Mouse (Mus musculus) brown adipose tissue, adult 24 weeks (tissue): ENCODE data around the gene Grtp1. TPM values are rescaled to one million over a fixed set of nuclear protein-coding genes. Genes with fewer than 3 reads are reported as not detected.

Experiments used
- H3K27ac ChIP-seq: fragments of 200-500 bp; replicated peaks from 2 replicates; pipeline ENCODE4 v1.5.1; 2012; ENCODE audit warnings: low read depth, mild to moderate bottlenecking, low read length
- H3K4me1 ChIP-seq: fragments of 200-500 bp; 2 replicates; pipeline ENCODE4 v1.6.1; 2012; ENCODE audit warnings: low read length, mixed read lengths; ENCODE audit not compliant: control insufficient read depth, insufficient read depth, insufficient read length
- H3K4me3 ChIP-seq: fragments of 200-500 bp; 2 replicates; pipeline ENCODE4 v1.5.1; 2012; ENCODE audit warnings: low read depth, mild to moderate bottlenecking, low read length, moderate library complexity; ENCODE audit not compliant: insufficient read depth
- polyA plus RNA-seq: library from polyadenylated mRNA; stranded (reverse); fragments of >200 nt; gene quantifications from 2 replicates; pipeline ENCODE4 v1.2.4, GENCODE M21; 2012; ENCODE audit not compliant: missing spikeins, insufficient read depth, insufficient read length

Gene Grtp1
- polyA plus RNA-seq, 1 experiment, result 33.7 TPM

DNA sequence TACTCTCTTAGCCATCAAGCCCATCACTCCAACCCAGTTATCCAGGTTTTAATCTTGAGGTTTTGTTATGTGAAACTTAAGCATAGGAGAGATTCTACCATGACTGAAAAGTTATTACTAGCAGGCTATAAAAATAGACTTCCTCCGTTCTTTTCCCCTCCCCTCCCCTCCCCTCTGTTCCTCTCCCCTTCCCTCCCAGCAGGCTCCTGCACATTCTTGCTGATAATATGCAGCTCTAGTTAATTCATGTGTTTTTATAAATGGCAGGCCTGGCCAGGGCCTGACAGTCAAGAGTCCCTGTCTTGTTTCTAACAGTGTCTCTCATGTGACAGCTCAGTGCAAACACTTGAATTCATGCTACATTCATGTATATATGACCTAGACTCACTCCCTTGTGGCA is 29.9 kb downstream of the Grtp1 start:
- Histone ChIP-seq H3K4me3 (no peak overlapping the region), H3K27ac (no peak overlapping the region), H3K4me1 (no peaks in the 10 kb centered on the region)

- H3K27ac ChIP-seq, result no peak overlapping the region
- H3K4me1 ChIP-seq, result peaks cover 17% of the 10 kb centered on the region
- H3K4me3 ChIP-seq, result no peak overlapping the region
These were observed 36.1 kb downstream of the Grtp1 start for GRCm38 (mm10) chr8:13164361-13164760.

- Histone ChIP-seq H3K27ac (0 out of 2 replicates have a peak overlapping the region, but pooled peaks have one; percentile 15), H3K4me1 (peaks cover 19% of the 10 kb centered on the region), H3K4me3 (no peak overlapping the region)
These were observed 36.9 kb downstream of the Grtp1 start for GRCm38 (mm10) chr8:13163563-13163962.

GRCm38 (mm10) chr8:13162098-13162497 is 38.3 kb downstream of the Grtp1 start:
- Histone ChIP-seq H3K4me3 (peak overlapping the region; percentile 8), H3K4me1 (peaks cover 24% of the 10 kb centered on the region), H3K27ac (peak overlapping the region; percentile 73)

- H3K4me3 ChIP-seq, result peak overlapping the region; percentile 99
- peak overlapping the region; percentile 81 for H3K27ac ChIP-seq
- peaks cover 24% of the 10 kb centered on the region for H3K4me1 ChIP-seq
These were observed 39.7 kb downstream of the Grtp1 start for GRCm38 (mm10) chr8:13160691-13161090.

- Histone ChIP-seq H3K27ac (peak overlapping the region; percentile 81), H3K4me1 (peaks cover 26% of the 10 kb centered on the region), H3K4me3 (peak overlapping the region; percentile 99)
These were observed 41.0 kb downstream of the Grtp1 start for GRCm38 (mm10) chr8:13159377-13159881.

DNA sequence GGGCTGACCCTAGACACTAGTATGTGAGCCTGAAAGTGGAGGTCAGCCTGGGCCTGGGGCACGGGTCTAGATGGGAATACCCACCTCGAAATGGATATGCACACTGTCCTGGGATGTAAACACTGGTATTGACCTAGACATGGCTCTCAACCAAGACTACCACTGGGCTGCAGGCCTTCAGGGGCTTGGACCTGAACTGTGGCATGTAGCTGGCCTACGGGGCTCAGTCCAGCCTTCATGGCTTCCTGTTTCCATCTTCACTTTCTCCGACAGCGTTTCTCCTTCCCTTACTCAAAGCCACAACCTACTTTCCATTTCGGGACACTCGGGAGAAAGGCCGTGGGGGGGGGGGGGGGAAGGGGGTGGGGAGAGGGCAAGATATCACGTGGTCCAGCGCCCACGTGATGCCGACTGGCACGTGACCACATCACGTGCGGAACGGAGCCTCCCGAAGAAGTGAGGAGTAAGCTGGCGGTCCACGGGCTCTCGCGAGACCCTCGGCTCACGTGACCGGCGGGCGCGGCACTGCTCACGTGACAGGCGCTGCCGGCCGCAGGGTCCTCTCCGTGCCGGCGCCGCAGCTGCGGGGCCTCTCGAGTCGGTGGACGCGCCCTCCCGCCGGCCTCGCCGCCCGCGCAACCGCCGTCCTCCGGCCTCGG is 41.6 kb downstream of the Grtp1 start, which contains the start of gene Lamp1:
Gene Lamp1, plus strand, starts transcription at position 444 of the 659 bp plus-strand sequence.
- peak within 1 kb of the TSS; percentile 99 for H3K4me3 ChIP-seq
- peak within 1 kb of the TSS; percentile 94 for H3K27ac ChIP-seq
- H3K4me1 ChIP-seq, result peaks cover 26% of the 10 kb centered on the region

DNA sequence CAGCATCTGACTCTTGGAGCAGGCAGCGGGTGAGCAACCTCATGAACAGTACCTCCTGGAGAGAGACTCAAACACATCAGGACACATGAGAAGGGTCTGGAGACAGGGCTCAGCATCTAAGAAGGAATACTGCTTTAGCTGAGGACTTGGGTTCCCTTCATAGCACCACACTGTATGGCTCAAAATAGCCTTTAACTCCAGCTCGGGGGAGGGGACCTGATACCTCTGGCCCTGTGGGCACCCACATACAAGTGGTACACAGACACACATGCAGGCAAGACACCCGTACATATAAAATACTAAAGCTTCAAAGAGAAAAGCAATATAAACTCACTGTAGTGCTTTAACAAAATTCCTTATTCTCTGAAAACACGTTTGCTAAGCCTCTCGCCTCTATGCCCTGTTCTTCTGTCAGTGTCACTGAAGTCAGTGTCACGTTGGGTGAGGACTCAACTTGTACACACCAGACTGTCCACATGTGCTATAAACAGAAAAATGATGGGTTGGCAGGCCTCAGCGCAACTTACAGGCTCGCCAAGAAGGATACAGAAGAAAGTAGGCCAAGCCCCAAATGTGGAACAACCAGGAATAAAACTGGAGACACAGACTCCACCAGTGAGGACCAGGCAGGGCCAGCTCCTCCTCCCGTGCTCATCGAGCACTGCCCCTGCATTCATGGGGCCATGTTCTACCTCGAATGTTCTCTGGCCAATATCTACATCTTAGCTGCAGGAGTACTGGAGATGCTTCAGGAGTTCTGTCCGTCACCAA is 43.9 kb downstream of the Grtp1 start:
- Histone ChIP-seq H3K4me1 (peaks cover 15% of the 10 kb centered on the region), H3K27ac (no peak overlapping the region), H3K4me3 (no peak overlapping the region)

- H3K4me3 ChIP-seq, result no peak overlapping the region
- peak overlapping the region; percentile 55 for H3K27ac ChIP-seq
- peaks cover 13% of the 10 kb centered on the region for H3K4me1 ChIP-seq
These were observed 45.1 kb downstream of the Grtp1 start for GRCm38 (mm10) chr8:13155358-13155757.

- Histone ChIP-seq H3K4me1 (peaks cover 13% of the 10 kb centered on the region), H3K27ac (peak overlapping the region; percentile 71), H3K4me3 (no peak overlapping the region)
These were observed 46.3 kb downstream of the Grtp1 start for GRCm38 (mm10) chr8:13154099-13154498.

DNA sequence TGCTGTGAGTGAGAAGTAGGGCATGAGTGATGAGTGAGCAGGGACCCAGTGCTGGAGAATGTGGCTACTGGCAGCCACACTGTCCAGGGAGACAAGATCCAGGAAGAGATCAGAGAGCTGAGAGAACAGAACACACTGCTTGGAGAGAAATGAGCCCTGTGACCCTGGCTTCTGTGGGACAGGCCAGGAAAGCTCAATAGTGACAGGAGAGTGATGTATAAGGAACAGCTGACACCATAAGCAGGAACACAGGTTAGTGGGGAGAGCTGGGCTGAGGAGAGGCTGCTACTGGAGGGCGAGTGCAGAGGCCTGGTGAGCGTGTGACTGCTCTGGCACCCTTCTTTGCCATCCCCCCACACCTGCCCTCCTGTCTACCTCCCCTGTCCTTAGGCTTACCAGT is 49.5 kb downstream of the Grtp1 start:
- H3K4me1 ChIP-seq, result peaks cover 6% of the 10 kb centered on the region
- H3K4me3 ChIP-seq, result no peak overlapping the region
- no peak overlapping the region for H3K27ac ChIP-seq

GRCm38 (mm10) chr8:13149866-13150265 is 50.6 kb downstream of the Grtp1 start:
- Histone ChIP-seq H3K4me3 (no peak overlapping the region), H3K27ac (no peak overlapping the region), H3K4me1 (peaks cover 6% of the 10 kb centered on the region)

DNA sequence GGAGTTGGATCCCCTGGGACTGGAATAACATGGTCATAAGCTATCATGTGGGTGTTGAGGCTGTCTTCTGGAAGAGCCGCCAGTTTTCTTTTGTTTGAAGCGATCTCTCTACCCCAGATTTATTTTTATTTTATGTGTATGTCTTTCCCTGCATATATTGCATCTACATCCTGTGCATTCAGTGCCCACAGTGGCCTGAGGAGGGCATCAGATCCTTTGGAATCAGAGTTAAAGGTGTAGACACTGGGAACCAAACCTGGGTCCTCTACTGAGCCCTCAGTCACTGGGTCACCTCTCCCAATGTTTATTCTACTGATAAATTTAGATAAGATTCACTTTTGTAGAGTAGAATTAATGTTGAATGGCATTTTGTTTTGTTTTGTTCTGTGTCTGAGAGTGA is 51.1 kb downstream of the Grtp1 start:
- no peak overlapping the region for H3K27ac ChIP-seq
- peaks cover 4% of the 10 kb centered on the region for H3K4me1 ChIP-seq
- no peak overlapping the region for H3K4me3 ChIP-seq

GRCm38 (mm10) chr8:13148476-13148875 is 51.9 kb downstream of the Grtp1 start:
- no peak overlapping the region for H3K4me3 ChIP-seq
- no peak overlapping the region for H3K27ac ChIP-seq
- H3K4me1 ChIP-seq, result peaks cover 2% of the 10 kb centered on the region

DNA sequence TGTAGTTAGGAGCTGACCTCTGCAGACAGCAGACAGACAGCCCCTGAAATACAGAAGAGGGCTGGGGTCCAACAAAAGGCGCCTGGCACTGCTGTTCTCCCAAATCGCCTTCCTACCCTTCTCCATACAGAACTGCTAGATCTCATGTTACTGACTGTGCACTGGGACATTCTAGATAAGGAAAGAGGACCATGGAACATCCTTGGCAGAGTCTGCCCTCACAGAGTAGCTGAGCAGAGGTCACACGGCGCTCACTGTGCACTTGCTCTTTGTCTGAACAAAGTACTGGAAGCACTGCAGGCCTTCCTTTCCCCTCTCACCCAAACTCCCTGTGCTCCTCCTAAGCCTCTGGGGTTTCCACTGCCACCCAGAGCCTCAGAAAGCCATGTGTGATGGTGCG is 58.7 kb downstream of the Grtp1 start:
- Histone ChIP-seq H3K27ac (no peak overlapping the region), H3K4me3 (no peak overlapping the region), H3K4me1 (no peaks in the 10 kb centered on the region)
